Mouse (Mus musculus) macrophage (primary cell): ENCODE data around the gene Arid3c. TPM values are rescaled to one million over a fixed set of nuclear protein-coding genes. Genes with fewer than 3 reads are reported as not detected.
"Not testable (repeated sequence)": the region's sequence is repeated elsewhere in the genome, so short reads cannot be mapped to it uniquely, and the experiment has no call there.

Source experiments
- H3K27ac ChIP-seq: fragments of 350-480 bp; formaldehyde crosslinking; 2 replicates; pipeline ENCODE4 v1.9.0; 2021
- H3K36me3 ChIP-seq: fragments of 350-480 bp; formaldehyde crosslinking; 2 replicates; pipeline ENCODE4 v1.9.0; 2021; ENCODE audit errors: inconsistent target
- H3K4me3 ChIP-seq: fragments of 350-480 bp; formaldehyde crosslinking; 2 replicates; pipeline ENCODE4 v1.9.0; 2021; ENCODE audit errors: inconsistent target
- H3K79me2 ChIP-seq: fragments of 350-480 bp; formaldehyde crosslinking; 2 replicates; pipeline ENCODE4 v1.9.0; 2021; ENCODE audit errors: inconsistent target
- WGBS: methylation state at CpG from one replicate; pipeline ENCODE4 v1.1.7; 2026; ENCODE audit warnings: inconsistent platforms; ENCODE audit not compliant: missing documents; 5-methylcytosine and 5-hydroxymethylcytosine counted together
- polyA plus RNA-seq: library from polyadenylated mRNA; stranded (reverse); fragments of 250-400 nt; gene quantifications from 3 replicates; pipeline ENCODE4 v1.2.4, GENCODE M21; 2018; ENCODE audit warnings: inconsistent platforms
- total RNA-seq, 78 experiments: library from RNA; depleted of rRNA; stranded (reverse); fragments of 250-400 nt; gene quantifications; 1 replicate in 9 of 78; 2 replicates in 24 of 78; 3 replicates in 43 of 78; 4 replicates in 2 of 78; pipeline ENCODE4 v1.2.4; 2018; ENCODE audit warnings: inconsistent platforms in 56 of 78

Gene Arid3c
- not detected for total RNA-seq (2018; cell fraction: chromatin; rRNA removed)
- total RNA-seq (2018; cell fraction: cytosol; rRNA removed) = not detected
- total RNA-seq (2018; cell fraction: nucleus; rRNA removed) = not detected
- polyA plus RNA-seq = not detected in 3 replicates

- 2% methylated on average over 39 of the region's 50 CpGs for WGBS
- no peaks in the 10 kb centered on the region for H3K36me3 ChIP-seq
- H3K79me2 ChIP-seq = no peaks in the 10 kb centered on the region
- H3K27ac ChIP-seq = no peak within 1 kb of the TSS
- no peak within 1 kb of the TSS for H3K4me3 ChIP-seq
Measured at GRCm38 (mm10) chr4:41731052-41731765, at the start of gene Arid3c. Gene Arid3c, minus strand, starts transcription at chr4:41731142.

GRCm38 (mm10) chr4:41775840-41776239, 44.9 kb upstream of the Arid3c start:
- H3K27ac ChIP-seq, H3K36me3 ChIP-seq, H3K4me3 ChIP-seq, H3K79me2 ChIP-seq: not testable (repeated sequence)
- 100% methylated on average over 1 of the region's 1 CpGs for WGBS

GRCm38 (mm10) chr4:41774506-41774905, 43.6 kb upstream of the Arid3c start:
- WGBS = 86% methylated on average over 3 of the region's 3 CpGs
- not testable (repeated sequence) for H3K27ac ChIP-seq, H3K4me3 ChIP-seq, H3K36me3 ChIP-seq, H3K79me2 ChIP-seq

GRCm38 (mm10) chr4:41774002-41774401, 43.1 kb upstream of the Arid3c start, which contains the start of gene Ccl27a:
Gene Ccl27a, minus strand, starts transcription at chr4:41774247.
- peak within 1 kb of the TSS; percentile 8; the same call in 1 of the 2 replicates for H3K4me3 ChIP-seq
- 4% methylated on average over 8 of the region's 14 CpGs for WGBS
- not testable (repeated sequence) for H3K36me3 ChIP-seq, H3K79me2 ChIP-seq, H3K27ac ChIP-seq

GRCm38 (mm10) chr4:41773502-41773901, 42.6 kb upstream of the Arid3c start:
- H3K79me2 ChIP-seq, H3K27ac ChIP-seq, H3K36me3 ChIP-seq: not testable (repeated sequence)
- peak overlapping the region; percentile 8; the same call in 1 of the 2 replicates for H3K4me3 ChIP-seq
- 0% methylated on average over 9 of the region's 25 CpGs for WGBS

GRCm38 (mm10) chr4:41772946-41773345, 42.0 kb upstream of the Arid3c start:
- not testable (repeated sequence) for H3K4me3 ChIP-seq

GRCm38 (mm10) chr4:41767301-41767700, 36.4 kb upstream of the Arid3c start:
- H3K27ac ChIP-seq, H3K36me3 ChIP-seq, H3K79me2 ChIP-seq, H3K4me3 ChIP-seq: not testable (repeated sequence)
- 85% methylated on average over 10 of the region's 10 CpGs for WGBS

More at GRCm38 (mm10) chr4:41772946-41773345, 42.0 kb upstream of the Arid3c start:
- H3K27ac ChIP-seq, H3K36me3 ChIP-seq, H3K79me2 ChIP-seq: not testable (repeated sequence)
- 13% methylated on average over 4 of the region's 16 CpGs for WGBS

GRCm38 (mm10) chr4:41763176-41763575, 32.2 kb upstream of the Arid3c start:
- H3K36me3 ChIP-seq, H3K79me2 ChIP-seq, H3K27ac ChIP-seq, H3K4me3 ChIP-seq: not testable (repeated sequence)
- WGBS = 78% methylated on average over 1 of the region's 6 CpGs

GRCm38 (mm10) chr4:41762688-41763114, 31.8 kb upstream of the Arid3c start:
- H3K27ac ChIP-seq, H3K4me3 ChIP-seq, H3K36me3 ChIP-seq, H3K79me2 ChIP-seq: not testable (repeated sequence)
- WGBS = 93% methylated on average over 8 of the region's 8 CpGs

- Histone ChIP-seq H3K4me3 (no peak overlapping the region), H3K27ac (no peak overlapping the region), H3K79me2 (no peaks in the 10 kb centered on the region), H3K36me3 (peaks cover 7% of the 10 kb centered on the region; the same call in 1 of the 2 replicates)
- 71% methylated on average over 7 of the region's 8 CpGs for WGBS
Measured at GRCm38 (mm10) chr4:41762099-41762687, 31.3 kb upstream of the Arid3c start.

- Histone ChIP-seq H3K27ac (no peak overlapping the region), H3K4me3 (no peak overlapping the region), H3K79me2 (no peaks in the 10 kb centered on the region), H3K36me3 (peaks cover 7% of the 10 kb centered on the region; the same call in 1 of the 2 replicates)
Measured at GRCm38 (mm10) chr4:41761680-41762079, 30.7 kb upstream of the Arid3c start.

- no peak overlapping the region for H3K27ac ChIP-seq
- H3K4me3 ChIP-seq = peak overlapping the region; percentile 35
- WGBS = 61% methylated on average over 4 of the region's 4 CpGs
- no peaks in the 10 kb centered on the region for H3K79me2 ChIP-seq
- H3K36me3 ChIP-seq = peaks cover 7% of the 10 kb centered on the region; the same call in 1 of the 2 replicates
Measured at GRCm38 (mm10) chr4:41760911-41761310, 30.0 kb upstream of the Arid3c start.

- Histone ChIP-seq H3K36me3 (peaks cover 7% of the 10 kb centered on the region; the same call in 1 of the 2 replicates), H3K27ac (no peak overlapping the region), H3K4me3 (peak overlapping the region; percentile 35), H3K79me2 (no peaks in the 10 kb centered on the region)
- WGBS = 2% methylated on average over 15 of the region's 15 CpGs
Measured at GRCm38 (mm10) chr4:41760288-41760721, 29.4 kb upstream of the Arid3c start.

GRCm38 (mm10) chr4:41759656-41760287, 28.8 kb upstream of the Arid3c start:
- Histone ChIP-seq H3K27ac (no peak overlapping the region), H3K36me3 (peaks cover 7% of the 10 kb centered on the region; the same call in 1 of the 2 replicates), H3K4me3 (no peak overlapping the region), H3K79me2 (no peaks in the 10 kb centered on the region)
- 67% methylated on average over 6 of the region's 6 CpGs for WGBS

GRCm38 (mm10) chr4:41759206-41759605, 28.3 kb upstream of the Arid3c start:
- H3K27ac ChIP-seq = no peak overlapping the region
- WGBS = 38% methylated on average over 9 of the region's 9 CpGs
- peaks cover 7% of the 10 kb centered on the region; the same call in 1 of the 2 replicates for H3K36me3 ChIP-seq

More at GRCm38 (mm10) chr4:41759206-41759605, 28.3 kb upstream of the Arid3c start:
- no peak overlapping the region for H3K4me3 ChIP-seq
- H3K79me2 ChIP-seq = no peaks in the 10 kb centered on the region
